Mouse (Mus musculus) lung, postnatal 25 days (tissue): ENCODE results near the gene Olfr346.

Experiments used
- DNase-seq: peaks from one replicate; pipeline ENCODE4 v3.0.0; 2022; ENCODE audit warnings: low spot score

Olfr346 gene

DNA sequence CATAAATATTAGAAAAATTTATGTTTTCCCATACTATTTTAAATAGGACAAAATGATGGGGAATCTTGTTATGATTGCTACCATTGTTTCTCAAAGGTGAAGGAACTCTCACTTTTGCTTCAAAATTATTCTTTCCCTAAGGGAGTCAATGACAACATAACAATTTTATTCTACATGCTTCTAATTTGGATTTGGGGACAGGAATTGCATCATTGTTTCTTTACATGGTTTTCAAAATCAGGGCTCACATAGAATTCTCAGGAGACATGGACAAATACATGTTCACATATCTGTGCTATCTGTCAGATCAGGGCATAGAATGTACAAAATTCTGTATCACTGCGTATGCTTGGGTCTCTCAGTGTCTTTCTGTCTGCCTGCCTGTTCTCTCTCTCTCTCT lies at the start of gene Olfr346:
Olfr346 (plus strand) TSS at position 301 of the 400 bp plus-strand sequence.
- DNase-seq, result no peak

DNA sequence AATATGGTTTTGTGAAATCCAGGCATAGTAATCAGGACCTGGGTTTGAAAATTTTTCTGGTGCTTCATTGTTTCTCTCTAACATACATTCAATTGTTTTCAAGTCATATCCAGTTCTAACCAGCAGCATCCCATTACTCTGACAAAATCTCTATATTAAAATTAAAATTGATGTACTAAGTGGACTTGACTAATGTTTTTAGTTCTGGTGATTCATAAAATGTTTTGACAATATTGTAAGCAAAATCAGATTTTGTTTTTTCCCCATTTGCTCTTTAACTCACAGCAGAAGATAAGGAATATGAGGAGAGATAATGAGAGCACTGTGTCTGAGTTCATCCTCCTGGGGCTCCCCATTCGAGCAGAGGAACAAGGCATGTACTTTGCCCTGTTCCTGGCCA lies 45.8 kb upstream of the Olfr346 start, which contains the start of gene Olfr345:
Olfr345 (plus strand) TSS at position 301 of the 400 bp plus-strand sequence.
- no peak for DNase-seq

- DNase-seq, result no peak
Measured at GRCm38 (mm10) chr2:36731602-36732001, 46.0 kb downstream of the Olfr346 start, which contains the start of gene Olfr347. Gene Olfr347 (plus strand): TSS chr2:36731902.

- no peak for DNase-seq
Measured at GRCm38 (mm10) chr2:36736226-36736625, 50.6 kb downstream of the Olfr346 start.
